Mouse (Mus musculus) midbrain, postnatal 0 days (tissue): ENCODE measurements at regions not wholly inside any gene's neighbourhood (a gene's known extent, or its start where the extent isn't known, plus 50 kb on each side); places are given as distances from the start of the nearest gene placed in this dataset.
A peak's percentile ranks its signal among the peaks of the same experiment; 100 is the strongest.

Experiments used
- ATAC-seq: fragments of 200-750 bp; cut with Nextera tagmentation; 2 replicates; pipeline ENCODE4 v1.8.0; 2017; ENCODE audit warnings: moderate number of reproducible peaks, mild to moderate bottlenecking, moderate TSS enrichment, moderate library complexity; ENCODE audit not compliant: low FRiP score
- DNase-seq: peaks from one replicate; pipeline ENCODE4 v3.0.0-alpha.2; 2015; ENCODE audit warnings: low spot score
- H3K27ac ChIP-seq: fragments of 300-500 bp; sonication (generic); 2 replicates; pipeline ENCODE4 v1.5.1; 2014; ENCODE audit warnings: low read depth, mild to moderate bottlenecking, low read length, mixed read lengths
- H3K27me3 ChIP-seq: fragments of 300-500 bp; sonication (generic); 2 replicates; pipeline ENCODE4 v1.6.1; 2014; ENCODE audit warnings: low read length, control low read depth, mixed read lengths; ENCODE audit not compliant: insufficient read depth
- H3K36me3 ChIP-seq: fragments of 300-500 bp; sonication (generic); 2 replicates; pipeline ENCODE4 v1.6.1; 2014; ENCODE audit warnings: low read length, control low read depth, mixed read lengths; ENCODE audit not compliant: insufficient read depth
- H3K4me1 ChIP-seq: fragments of 300-500 bp; sonication (generic); 2 replicates; pipeline ENCODE4 v1.6.1; 2014; ENCODE audit warnings: mild to moderate bottlenecking, control low read depth, antibody characterized with exemption, low read length, mixed read lengths; ENCODE audit not compliant: insufficient read depth
- H3K4me2 ChIP-seq: fragments of 300-500 bp; sonication (generic); 2 replicates; pipeline ENCODE4 v1.6.1; 2014; ENCODE audit warnings: low read depth, mild to moderate bottlenecking, low read length, mixed read lengths; ENCODE audit not compliant: poor library complexity, severe bottlenecking
- H3K4me3 ChIP-seq: fragments of 300-500 bp; sonication (generic); 2 replicates; pipeline ENCODE4 v1.5.1; 2014; ENCODE audit warnings: low read depth, mild to moderate bottlenecking, low read length, moderate library complexity
- H3K9ac ChIP-seq: fragments of 300-500 bp; sonication (generic); replicated peaks from 2 replicates; pipeline ENCODE4 v1.6.1; 2014; ENCODE audit warnings: mild to moderate bottlenecking, low read length, moderate library complexity, mixed read lengths; ENCODE audit not compliant: poor library complexity, severe bottlenecking
- H3K9me3 ChIP-seq: fragments of 300-500 bp; sonication (generic); 2 replicates; pipeline ENCODE4 v1.6.1; 2016; ENCODE audit warnings: low read length, control low read depth
- CTCF ChIP-seq: IDR thresholded peaks from 2 replicates; pipeline ENCODE4 v1.5.1; 2016; ENCODE audit warnings: antibody characterized with exemption, mild to moderate bottlenecking
- WGBS: fragments of 180-500 bp; shearing (Covaris S2); extraction: QIAGEN DNeasy Blood & Tissue Kit; methylation state at CpG from one replicate; pipeline ENCODE4 v1.1.7; 2014; 5-methylcytosine and 5-hydroxymethylcytosine counted together

GRCm38 (mm10) chr15:13287878-13288277 is 114.4 kb upstream of the Cdh6 start:
- no peak overlapping the region for H3K27ac ChIP-seq
- H3K4me3 ChIP-seq, result no peak overlapping the region
- H3K4me2 ChIP-seq, result peak overlapping the region; percentile 13; the same call in 1 of the 2 replicates
- H3K27me3 ChIP-seq, result no peaks in the 10 kb centered on the region
- H3K9ac ChIP-seq, result no peak overlapping the region
- ATAC-seq (no peak), DNase-seq (no peak)
- H3K9me3 ChIP-seq, result no peaks in the 10 kb centered on the region
- H3K36me3 ChIP-seq, result no peaks in the 10 kb centered on the region
- 55% methylated on average over 11 of the region's 11 CpGs for WGBS
- no peak for TF ChIP-seq CTCF
- 0 out of 2 replicates have a peak, but pooled peaks cover 3% of the 10 kb centered on the region for H3K4me1 ChIP-seq

- Histone ChIP-seq H3K9me3 (no peaks in the 10 kb centered on the region), H3K36me3 (no peaks in the 10 kb centered on the region), H3K4me2 (no peak overlapping the region), H3K4me1 (0 out of 2 replicates have a peak, but pooled peaks cover 3% of the 10 kb centered on the region), H3K4me3 (no peak overlapping the region), H3K27ac (no peak overlapping the region), H3K9ac (no peak overlapping the region), H3K27me3 (no peaks in the 10 kb centered on the region)
- no peak for TF ChIP-seq CTCF
- no peak for ATAC-seq
- 93% methylated on average over 3 of the region's 3 CpGs for WGBS
- no peak for DNase-seq
Observed at GRCm38 (mm10) chr15:13285355-13285754, 111.9 kb upstream of the Cdh6 start.

- WGBS, result 88% methylated on average over 2 of the region's 2 CpGs
- Histone ChIP-seq H3K27ac (no peak overlapping the region), H3K9ac (no peak overlapping the region), H3K4me3 (no peak overlapping the region), H3K27me3 (no peaks in the 10 kb centered on the region), H3K4me1 (no peaks in the 10 kb centered on the region), H3K9me3 (no peaks in the 10 kb centered on the region), H3K36me3 (no peaks in the 10 kb centered on the region), H3K4me2 (no peak overlapping the region)
- ATAC-seq, result no peak
- no peak for TF ChIP-seq CTCF
- no peak for DNase-seq
Observed at GRCm38 (mm10) chr15:13284219-13284618, 110.7 kb upstream of the Cdh6 start.

GRCm38 (mm10) chr15:13283106-13283505 is 109.6 kb upstream of the Cdh6 start:
- H3K4me1 ChIP-seq, result no peaks in the 10 kb centered on the region
- no peaks in the 10 kb centered on the region for H3K9me3 ChIP-seq
- no peak overlapping the region for H3K4me3 ChIP-seq
- ATAC-seq (no peak), DNase-seq (no peak)
- TF ChIP-seq CTCF, result no peak
- H3K27ac ChIP-seq, result no peak overlapping the region
- no peaks in the 10 kb centered on the region for H3K27me3 ChIP-seq
- WGBS, result 91% methylated on average over 5 of the region's 5 CpGs
- H3K36me3 ChIP-seq, result no peaks in the 10 kb centered on the region
- no peak overlapping the region for H3K9ac ChIP-seq
- H3K4me2 ChIP-seq, result no peak overlapping the region

- Histone ChIP-seq H3K9me3 (no peaks in the 10 kb centered on the region), H3K27me3 (no peaks in the 10 kb centered on the region), H3K4me3 (no peak overlapping the region), H3K4me2 (no peak overlapping the region), H3K27ac (no peak overlapping the region), H3K4me1 (peaks cover 5% of the 10 kb centered on the region; the same call in 1 of the 2 replicates), H3K9ac (no peak overlapping the region), H3K36me3 (no peaks in the 10 kb centered on the region)
- DNase-seq (no peak), ATAC-seq (no peak)
- WGBS, result 79% methylated on average over 8 of the region's 8 CpGs
- no peak for TF ChIP-seq CTCF
Observed at GRCm38 (mm10) chr15:13276909-13277235, 103.4 kb upstream of the Cdh6 start.

GRCm38 (mm10) chr15:13276225-13276908 is 102.9 kb upstream of the Cdh6 start:
- Histone ChIP-seq H3K4me2 (no peak overlapping the region), H3K36me3 (no peaks in the 10 kb centered on the region), H3K9me3 (no peaks in the 10 kb centered on the region), H3K27me3 (no peaks in the 10 kb centered on the region), H3K9ac (no peak overlapping the region), H3K4me1 (peaks cover 5% of the 10 kb centered on the region; the same call in 1 of the 2 replicates), H3K4me3 (no peak overlapping the region), H3K27ac (no peak overlapping the region)
- DNase-seq, result no peak
- WGBS, result 33% methylated on average over 5 of the region's 5 CpGs
- no peak for TF ChIP-seq CTCF
- ATAC-seq, result no peak
